Mouse (Mus musculus) heart, postnatal 0 days (tissue): ENCODE measurements around the gene Rras. TPM values are rescaled to one million over a fixed set of nuclear protein-coding genes. Genes with fewer than 3 reads are reported as not detected.

ENCODE experiments used
- ATAC-seq: fragments of 200-750 bp; cut with Nextera tagmentation; 2 replicates; pipeline ENCODE4 v1.8.0; 2017; ENCODE audit warnings: low read depth, moderate number of reproducible peaks, moderate library complexity; ENCODE audit not compliant: insufficient read depth
- DNase-seq: peaks from one replicate; pipeline ENCODE4 v3.0.0-alpha.2; 2016; ENCODE audit warnings: low spot score
- H3K27ac ChIP-seq: fragments of 300-500 bp; sonication (generic); 2 replicates; pipeline ENCODE4 v1.5.1; 2014; ENCODE audit warnings: low read depth, mild to moderate bottlenecking
- H3K27me3 ChIP-seq: fragments of 300-500 bp; sonication (generic); 2 replicates; pipeline ENCODE4 v1.6.1; 2014; ENCODE audit warnings: low read length, mixed read lengths; ENCODE audit not compliant: control insufficient read depth, insufficient read depth
- H3K36me3 ChIP-seq: fragments of 300-500 bp; sonication (generic); replicated peaks from 2 replicates; pipeline ENCODE4 v1.6.1; 2014; ENCODE audit warnings: low read length, mixed read lengths; ENCODE audit not compliant: control insufficient read depth, insufficient read depth
- H3K4me1 ChIP-seq: fragments of 300-500 bp; sonication (generic); 2 replicates; pipeline ENCODE4 v1.6.1; 2014; ENCODE audit warnings: antibody characterized with exemption; ENCODE audit not compliant: control insufficient read depth, insufficient read depth
- H3K4me2 ChIP-seq: fragments of 300-500 bp; sonication (generic); 2 replicates; pipeline ENCODE4 v1.6.1; 2014; ENCODE audit warnings: low read depth, mild to moderate bottlenecking, low read length, moderate library complexity
- H3K4me3 ChIP-seq: fragments of 300-500 bp; sonication (generic); 2 replicates; pipeline ENCODE4 v1.5.1; 2014; ENCODE audit warnings: low read depth, low read length
- H3K9ac ChIP-seq: fragments of 300-500 bp; sonication (generic); replicated peaks from 2 replicates; pipeline ENCODE4 v1.6.1; 2014; ENCODE audit warnings: low read depth, low read length, mixed read lengths
- H3K9me3 ChIP-seq: fragments of 300-500 bp; sonication (generic); replicated peaks from 2 replicates; pipeline ENCODE4 v1.6.1; 2016; ENCODE audit warnings: low read length; ENCODE audit not compliant: control insufficient read depth
- CTCF ChIP-seq: IDR thresholded peaks from 2 replicates; pipeline ENCODE4 v1.5.1; 2016; ENCODE audit warnings: antibody characterized with exemption, control low read depth, low read depth
- EP300 ChIP-seq: IDR thresholded peaks from 2 replicates; pipeline ENCODE4 v1.6.1; 2016; ENCODE audit warnings: antibody characterized with exemption, low read depth
- WGBS: fragments of 180-500 bp; shearing (Covaris S2); extraction: QIAGEN DNeasy Blood & Tissue Kit; methylation state at CpG from one replicate; pipeline ENCODE4 v1.1.7; 2014; 5-methylcytosine and 5-hydroxymethylcytosine counted together
- polyA plus RNA-seq: library from polyadenylated mRNA; unstranded; fragments of >200 nt; fragmentation: Nextera tagmentation; extraction: Ambion mirVana; gene quantifications from 2 replicates; pipeline ENCODE4 v1.2.1, GENCODE M21; 2015
- total RNA-seq: library from RNA; depleted of rRNA; stranded (reverse); fragments of >200 nt; gene quantifications from 2 replicates; pipeline ENCODE4 v1.2.3, GENCODE M21; 2014; ENCODE audit warnings: low replicate concordance

Gene Rras
- total and polyA plus RNA-seq, 2 experiments from 2014 or later, result 38.4 to 85.7 TPM

GRCm38 (mm10) chr7:45048001-45048890 is 30.5 kb downstream of the Rras start:
- Histone ChIP-seq H3K4me1 (peaks cover 14% of the 10 kb centered on the region), H3K4me2 (no peak overlapping the region), H3K27me3 (no peaks in the 10 kb centered on the region), H3K4me3 (no peak overlapping the region), H3K27ac (no peak overlapping the region), H3K36me3 (peaks cover 75% of the 10 kb centered on the region), H3K9me3 (no peaks in the 10 kb centered on the region), H3K9ac (no peak overlapping the region)
- no peak for TF ChIP-seq EP300
- TF ChIP-seq CTCF, result no peak
- DNase-seq (no peak), ATAC-seq (no peak)
- WGBS, result 90% methylated on average over 38 of the region's 38 CpGs

DNA sequence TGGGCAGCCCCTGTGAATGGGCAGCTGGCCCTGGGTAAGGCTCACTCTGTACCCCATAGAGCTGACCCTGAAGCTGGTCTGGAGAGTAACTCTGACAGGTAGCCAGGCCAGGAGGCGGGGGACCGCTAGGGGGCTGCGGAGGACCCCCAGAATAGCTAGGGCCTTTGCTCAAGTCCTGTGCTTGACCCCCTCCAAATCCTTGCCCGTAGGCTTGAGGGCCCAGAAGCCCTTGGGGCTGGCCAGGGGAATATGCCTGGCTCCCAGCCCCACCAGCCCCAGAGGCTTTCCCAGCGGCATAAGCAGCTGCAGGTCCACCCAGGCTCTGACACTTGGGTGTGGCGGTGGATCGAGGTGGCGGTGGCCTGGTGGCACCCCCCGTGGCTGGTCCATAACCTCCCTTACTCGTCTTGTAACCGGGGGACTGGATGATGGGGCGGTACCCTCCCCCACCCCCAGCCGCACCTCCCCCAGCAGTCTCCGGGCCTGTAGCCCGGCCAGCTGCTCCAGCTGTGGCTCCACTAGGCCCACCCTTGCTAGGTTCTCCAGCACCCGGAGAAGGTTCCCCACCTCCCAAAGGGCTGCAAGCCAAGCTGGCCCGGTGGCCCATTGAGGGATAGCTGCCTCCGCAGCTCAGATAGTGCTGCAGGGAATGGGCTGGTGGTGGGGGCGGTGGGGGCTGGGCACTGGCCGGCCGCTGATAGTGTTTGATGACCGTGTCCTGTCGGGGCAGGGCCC is 31.3 kb downstream of the Rras start:
- no peak overlapping the region for H3K4me3 ChIP-seq
- no peak overlapping the region for H3K27ac ChIP-seq
- H3K9me3 ChIP-seq, result no peaks in the 10 kb centered on the region
- peaks cover 67% of the 10 kb centered on the region for H3K36me3 ChIP-seq
- TF ChIP-seq CTCF (no peak), EP300 (no peak)
- WGBS, result 89% methylated on average over 19 of the region's 23 CpGs
- ATAC-seq (no peak), DNase-seq (no peak)
- no peak overlapping the region for H3K9ac ChIP-seq
- H3K4me1 ChIP-seq, result peaks cover 14% of the 10 kb centered on the region
- no peak overlapping the region for H3K4me2 ChIP-seq
- H3K27me3 ChIP-seq, result no peaks in the 10 kb centered on the region

- Histone ChIP-seq H3K4me3 (peak overlapping the region; percentile 67), H3K4me1 (peaks cover 14% of the 10 kb centered on the region), H3K27me3 (no peaks in the 10 kb centered on the region), H3K9ac (0 out of 2 replicates have a peak overlapping the region, but pooled peaks have one; percentile 76), H3K27ac (0 out of 2 replicates have a peak overlapping the region, but pooled peaks have one; percentile 18), H3K9me3 (no peaks in the 10 kb centered on the region), H3K36me3 (peaks cover 47% of the 10 kb centered on the region), H3K4me2 (peak overlapping the region; percentile 99)
- DNase-seq (peak; percentile 86), ATAC-seq (peak; percentile 8; the same call in 1 of the 2 replicates)
- WGBS, result 16% methylated on average over 16 of the region's 16 CpGs
- TF ChIP-seq CTCF (no peak), EP300 (no peak)
These were observed 33.3 kb downstream of the Rras start for GRCm38 (mm10) chr7:45050945-45051600.

DNA sequence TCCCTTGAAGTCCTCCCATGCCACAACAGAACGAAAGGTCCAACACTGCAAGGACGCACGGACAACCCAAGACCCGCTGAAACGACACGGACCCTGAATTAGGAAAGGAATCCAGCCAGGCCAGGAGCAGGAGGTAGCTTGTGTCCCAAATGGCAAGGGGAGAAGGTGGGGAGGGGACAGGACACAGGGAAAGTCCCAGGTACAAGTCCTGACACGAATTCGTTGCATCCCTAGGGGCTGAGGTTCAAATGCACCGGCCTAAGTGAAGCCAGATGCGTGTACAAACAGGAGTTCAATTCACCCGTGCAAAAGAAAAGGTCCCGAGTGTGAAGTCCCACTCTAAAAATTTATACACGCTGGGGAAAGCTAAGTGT is 33.8 kb downstream of the Rras start:
- 0 out of 2 replicates have a peak overlapping the region, but pooled peaks have one; percentile 91 for H3K27ac ChIP-seq
- DNase-seq, result no peak
- H3K4me1 ChIP-seq, result peaks cover 14% of the 10 kb centered on the region
- WGBS, result 5% methylated on average over 13 of the region's 13 CpGs
- peak overlapping the region; percentile 76; the same call in 1 of the 2 replicates for H3K9ac ChIP-seq
- peak overlapping the region; percentile 99 for H3K4me2 ChIP-seq
- ATAC-seq, result no peak
- H3K36me3 ChIP-seq, result peaks cover 42% of the 10 kb centered on the region
- H3K4me3 ChIP-seq, result peak overlapping the region; percentile 67
- no peak for TF ChIP-seq CTCF
- no peak for TF ChIP-seq EP300
- no peaks in the 10 kb centered on the region for H3K9me3 ChIP-seq
- no peaks in the 10 kb centered on the region for H3K27me3 ChIP-seq

- Histone ChIP-seq H3K4me1 (peaks cover 14% of the 10 kb centered on the region), H3K9me3 (no peaks in the 10 kb centered on the region), H3K27me3 (no peaks in the 10 kb centered on the region), H3K36me3 (peaks cover 34% of the 10 kb centered on the region), H3K9ac (peak overlapping the region; percentile 76), H3K27ac (peak overlapping the region; percentile 91), H3K4me3 (peak overlapping the region; percentile 67), H3K4me2 (peak overlapping the region; percentile 99)
- under 1% methylated on average over 38 of the region's 38 CpGs for WGBS
- TF ChIP-seq EP300, result no peak
- TF ChIP-seq CTCF, result no peak
- ATAC-seq (no peak), DNase-seq (no peak)
These were observed 34.6 kb downstream of the Rras start for GRCm38 (mm10) chr7:45052181-45052861.
